Mouse (Mus musculus): ENCODE results near the gene Gm20867.
"Not testable (repeated sequence)": the region's sequence is repeated elsewhere in the genome, so short reads cannot be mapped to it uniquely, and the experiment has no call there.

Gene Gm20867

GRCm38 (mm10) chrY:77963104-77963503 lies at the start of gene Gm20867:
Gene Gm20867, minus strand, starts transcription at chrY:77963204.
- DNase-seq (ENCODE audit: low read depth, low spot score) = not testable (repeated sequence)
